Mouse (Mus musculus): ENCODE measurements around the gene Speg.

- TF ChIP-seq EP300 (IDR thresholded peaks at IDR 0.05; ENCODE audit: insufficient read depth, low read depth, low read length) (no peak), POLR2A (IDR thresholded peaks at IDR 0.05; ENCODE audit: insufficient read depth, low read depth, low read length) (no peak)
Measured at GRCm38 (mm10) chr1:75363868-75364267, 11.2 kb upstream of the Speg start.
